Mouse (Mus musculus) neural tube, embryonic 15.5 days (tissue): ENCODE data around the gene Rita1. TPM values are rescaled to one million over a fixed set of nuclear protein-coding genes. Genes with fewer than 3 reads are reported as not detected.

ENCODE experiments used
- ATAC-seq: fragments of 200-750 bp; cut with Nextera tagmentation; 2 replicates; pipeline ENCODE4 v1.8.0; 2017; ENCODE audit warnings: mild to moderate bottlenecking, moderate TSS enrichment, moderate library complexity; ENCODE audit not compliant: low FRiP score
- H3K27ac ChIP-seq: fragments of 300-500 bp; sonication (generic); replicated peaks from 2 replicates; pipeline ENCODE4 v1.5.1; 2015; ENCODE audit warnings: mild to moderate bottlenecking, inconsistent platforms
- H3K27me3 ChIP-seq: fragments of 300-500 bp; sonication (generic); replicated peaks from 2 replicates; pipeline ENCODE4 v1.6.1; 2015; ENCODE audit warnings: inconsistent platforms
- H3K36me3 ChIP-seq: fragments of 300-500 bp; sonication (generic); 2 replicates; pipeline ENCODE4 v1.6.1; 2015; ENCODE audit warnings: inconsistent platforms
- H3K4me1 ChIP-seq: fragments of 300-500 bp; sonication (generic); 2 replicates; pipeline ENCODE4 v1.6.1; 2015; ENCODE audit warnings: inconsistent platforms
- H3K4me2 ChIP-seq: fragments of 300-500 bp; sonication (generic); 2 replicates; pipeline ENCODE4 v1.6.1; 2015; ENCODE audit warnings: inconsistent platforms, mild to moderate bottlenecking, moderate library complexity
- H3K4me3 ChIP-seq: fragments of 300-500 bp; sonication (generic); replicated peaks from 2 replicates; pipeline ENCODE4 v1.5.1; 2015; ENCODE audit warnings: mild to moderate bottlenecking, inconsistent platforms
- H3K9ac ChIP-seq: fragments of 300-500 bp; sonication (generic); replicated peaks from 2 replicates; pipeline ENCODE4 v1.6.1; 2015; ENCODE audit warnings: mild to moderate bottlenecking, inconsistent platforms
- H3K9me3 ChIP-seq: fragments of 300-500 bp; sonication (generic); replicated peaks from 2 replicates; pipeline ENCODE4 v1.6.1; 2016; ENCODE audit warnings: inconsistent platforms
- WGBS: fragments of 180-500 bp; shearing (Covaris S2); methylation state at CpG from one replicate; pipeline ENCODE4 v1.1.7; 2015; ENCODE audit warnings: mixed read lengths; 5-methylcytosine and 5-hydroxymethylcytosine counted together
- polyA plus RNA-seq: library from polyadenylated mRNA; unstranded; fragments of >200 nt; fragmentation: Nextera tagmentation; extraction: Ambion mirVana; gene quantifications from 2 replicates; pipeline ENCODE4 v1.2.1, GENCODE M21; 2015

Gene Rita1
- polyA plus RNA-seq, 1 experiment from 2014 or later, result 34.0 TPM

DNA sequence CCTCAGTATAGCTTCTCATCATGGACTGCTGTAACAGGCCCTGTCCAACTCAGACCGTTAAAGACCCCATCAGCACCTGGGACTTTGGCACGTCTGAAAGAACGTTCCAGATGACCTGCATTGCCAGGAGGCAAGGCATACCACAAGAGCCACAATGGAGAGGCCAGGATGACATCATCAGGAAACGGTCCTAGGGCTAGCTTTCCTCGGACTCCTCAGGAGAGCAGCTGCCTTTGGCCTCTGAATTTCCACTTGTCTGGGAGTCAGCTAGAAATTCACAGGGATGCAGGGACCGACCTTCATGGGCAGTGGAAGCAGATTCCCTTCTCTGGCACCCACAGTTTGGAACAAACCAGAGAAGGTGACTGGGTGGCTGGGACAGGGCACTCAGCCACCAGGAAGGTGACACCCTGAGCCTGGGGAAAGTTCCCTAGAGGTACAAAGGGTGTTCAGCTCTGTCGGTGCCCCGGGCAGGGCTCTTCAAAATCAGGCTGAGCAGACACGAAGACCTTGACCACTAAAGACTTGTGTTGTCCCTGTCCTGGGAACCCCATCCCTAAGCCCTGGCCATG lies 45.6 kb downstream of the Rita1 start:
- peaks cover 89% of the 10 kb centered on the region for H3K4me1 ChIP-seq
- H3K27me3 ChIP-seq, result no peaks in the 10 kb centered on the region
- H3K27ac ChIP-seq, result peak overlapping the region; percentile 92
- ATAC-seq, result peak; percentile 9; the same call in 1 of the 2 replicates
- H3K36me3 ChIP-seq, result no peaks in the 10 kb centered on the region
- no peak overlapping the region for H3K4me3 ChIP-seq
- H3K4me2 ChIP-seq, result peak overlapping the region; percentile 37
- 0 out of 2 replicates have a peak overlapping the region, but pooled peaks have one; percentile 37 for H3K9ac ChIP-seq
- 38% methylated on average over 9 of the region's 9 CpGs for WGBS
- no peaks in the 10 kb centered on the region for H3K9me3 ChIP-seq

DNA sequence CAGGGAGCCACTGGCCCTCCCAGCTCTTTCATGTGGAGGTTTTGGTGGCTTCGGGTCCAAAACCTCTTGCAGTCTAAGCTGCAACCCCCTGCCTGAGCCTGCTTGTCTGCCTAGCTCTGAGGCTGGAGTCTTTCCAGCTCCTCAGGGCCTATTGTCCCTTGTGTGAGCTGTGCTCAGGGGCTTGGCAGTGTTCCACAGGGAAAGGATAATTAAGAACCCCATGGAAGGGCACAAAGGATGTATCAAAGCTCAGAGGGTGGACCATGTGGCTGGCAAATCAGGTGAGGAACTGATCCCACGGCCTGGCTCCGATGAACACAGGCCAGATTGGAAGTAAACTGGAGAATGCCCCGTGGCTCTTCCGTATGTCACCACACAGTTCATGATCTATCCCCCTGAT lies 46.3 kb downstream of the Rita1 start:
- no peak for ATAC-seq
- Histone ChIP-seq H3K36me3 (no peaks in the 10 kb centered on the region), H3K27ac (peak overlapping the region; percentile 92), H3K9ac (0 out of 2 replicates have a peak overlapping the region, but pooled peaks have one; percentile 8), H3K4me3 (no peak overlapping the region), H3K9me3 (no peaks in the 10 kb centered on the region), H3K27me3 (no peaks in the 10 kb centered on the region), H3K4me1 (peaks cover 85% of the 10 kb centered on the region), H3K4me2 (0 out of 2 replicates have a peak overlapping the region, but pooled peaks have one; percentile 5)
- WGBS, result 15% methylated on average over 5 of the region's 5 CpGs

DNA sequence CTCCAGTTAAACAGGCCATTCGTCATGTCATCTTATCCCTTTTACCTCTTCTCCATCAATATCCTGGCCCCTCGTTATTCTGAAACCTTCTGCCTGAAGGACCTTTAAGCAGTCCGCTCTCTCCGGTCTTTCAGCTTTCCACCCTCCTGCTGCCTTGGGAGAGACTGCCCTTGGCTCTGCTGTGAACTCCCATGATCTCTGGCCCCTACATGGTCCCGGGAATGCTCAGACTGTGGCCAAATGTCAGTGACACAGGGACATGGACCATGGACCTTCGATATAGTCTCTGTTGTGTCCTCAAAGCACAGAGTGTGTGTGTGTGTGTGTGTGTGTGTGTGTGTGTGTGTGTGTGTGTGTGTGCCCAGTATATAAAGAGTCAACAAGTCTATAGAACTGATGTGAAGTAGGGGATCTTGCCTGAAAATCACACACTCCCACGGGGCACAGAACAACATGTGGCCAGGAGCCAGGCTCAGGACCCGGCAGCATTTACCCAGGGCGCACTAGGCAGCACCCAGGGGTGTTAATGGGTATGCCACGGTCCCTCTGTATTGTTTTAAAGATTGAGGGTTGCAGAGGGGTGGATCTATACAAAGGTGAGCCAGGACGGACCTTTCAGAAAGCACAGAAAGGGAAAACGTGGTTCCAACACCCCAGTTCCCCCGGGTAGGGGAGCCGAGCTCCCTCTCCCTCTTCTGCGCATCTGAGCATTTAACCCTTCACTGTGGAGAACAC lies 47.1 kb downstream of the Rita1 start:
- peak overlapping the region; percentile 5; the same call in 1 of the 2 replicates for H3K4me2 ChIP-seq
- H3K27ac ChIP-seq, result peak overlapping the region; percentile 92
- H3K9ac ChIP-seq, result 0 out of 2 replicates have a peak overlapping the region, but pooled peaks have one; percentile 23
- H3K4me1 ChIP-seq, result peaks cover 84% of the 10 kb centered on the region
- WGBS, result 25% methylated on average over 15 of the region's 15 CpGs
- H3K4me3 ChIP-seq, result no peak overlapping the region
- no peaks in the 10 kb centered on the region for H3K27me3 ChIP-seq
- H3K36me3 ChIP-seq, result no peaks in the 10 kb centered on the region
- no peak for ATAC-seq
- no peaks in the 10 kb centered on the region for H3K9me3 ChIP-seq

DNA sequence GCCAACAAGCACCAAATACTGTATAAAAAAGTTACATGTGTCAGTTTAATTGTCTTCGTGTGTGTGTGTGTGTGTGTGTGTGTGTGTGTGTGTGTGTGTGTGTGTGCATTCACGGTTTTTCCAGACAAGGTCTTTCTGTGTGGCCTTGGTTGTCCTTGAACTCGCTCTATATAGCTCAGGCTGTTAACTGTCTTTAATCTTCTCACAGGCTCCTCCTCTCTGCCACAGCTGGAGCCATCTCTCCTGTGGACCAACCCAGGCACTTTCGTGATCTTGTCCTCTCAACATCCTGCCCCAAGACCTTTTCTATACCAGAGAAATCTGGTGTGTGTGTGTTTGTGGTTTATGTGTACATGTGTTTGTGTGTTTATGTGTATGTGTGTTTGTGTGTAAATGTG lies 48.5 kb downstream of the Rita1 start:
- 38% methylated on average over 4 of the region's 4 CpGs for WGBS

DNA sequence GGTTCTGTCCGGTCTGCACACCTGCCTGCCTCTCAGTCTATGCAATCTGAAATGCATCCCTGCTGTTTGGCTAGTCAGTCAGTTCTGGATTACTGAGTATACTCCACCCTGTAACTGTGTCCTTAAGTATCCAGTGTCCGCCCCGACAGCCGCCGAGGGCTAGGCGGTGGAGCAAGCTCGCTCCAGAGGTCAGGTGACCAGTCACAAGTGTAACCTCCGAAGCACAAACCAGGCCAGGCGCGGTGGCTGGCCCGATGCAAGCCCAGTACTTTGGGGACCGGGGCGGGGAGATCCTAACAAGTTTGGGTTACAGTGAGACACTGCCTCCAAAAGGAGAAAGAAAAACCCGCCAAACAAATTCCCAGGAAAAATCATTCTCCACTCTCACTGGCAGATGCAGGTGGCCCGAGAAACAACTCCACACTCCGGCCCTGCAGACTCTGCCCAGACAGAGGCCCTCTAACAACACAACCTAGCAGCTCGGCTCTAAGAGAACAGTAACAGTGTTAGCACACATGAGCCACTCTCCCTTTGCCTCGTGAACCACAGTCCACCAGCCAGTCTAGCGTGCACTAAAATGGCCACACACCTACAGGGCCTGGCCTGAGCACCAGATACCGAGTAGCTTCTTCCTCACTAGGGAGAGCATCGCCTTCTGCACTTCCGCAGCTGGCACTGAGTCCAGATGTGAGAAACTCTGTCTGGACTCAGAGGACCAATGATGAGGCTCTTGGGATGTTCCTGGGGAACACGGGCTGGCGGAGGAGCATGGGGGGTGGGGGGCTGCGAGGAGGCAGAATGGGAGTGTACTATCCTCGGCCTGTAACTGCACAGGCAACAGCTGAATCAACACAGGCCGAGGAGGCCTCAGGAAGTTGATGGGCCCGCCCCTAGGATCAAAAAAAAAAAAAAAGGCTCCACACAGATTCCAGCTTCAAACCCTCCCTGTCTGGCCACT lies 49.2 kb downstream of the Rita1 start:
- no peaks in the 10 kb centered on the region for H3K9me3 ChIP-seq
- peak overlapping the region; percentile 92 for H3K27ac ChIP-seq
- 52% methylated on average over 28 of the region's 28 CpGs for WGBS
- no peak overlapping the region for H3K4me2 ChIP-seq
- no peak overlapping the region for H3K9ac ChIP-seq
- H3K27me3 ChIP-seq, result no peaks in the 10 kb centered on the region
- ATAC-seq, result no peak
- H3K36me3 ChIP-seq, result no peaks in the 10 kb centered on the region
- peaks cover 80% of the 10 kb centered on the region for H3K4me1 ChIP-seq
- H3K4me3 ChIP-seq, result no peak overlapping the region

More for the DNA sequence above, 48.5 kb downstream of the Rita1 start:
- Histone ChIP-seq H3K36me3 (no peaks in the 10 kb centered on the region), H3K27ac (peak overlapping the region; percentile 92), H3K4me1 (peaks cover 80% of the 10 kb centered on the region), H3K4me3 (no peak overlapping the region), H3K27me3 (no peaks in the 10 kb centered on the region), H3K9ac (no peak overlapping the region), H3K4me2 (no peak overlapping the region), H3K9me3 (no peaks in the 10 kb centered on the region)
- ATAC-seq, result no peak

DNA sequence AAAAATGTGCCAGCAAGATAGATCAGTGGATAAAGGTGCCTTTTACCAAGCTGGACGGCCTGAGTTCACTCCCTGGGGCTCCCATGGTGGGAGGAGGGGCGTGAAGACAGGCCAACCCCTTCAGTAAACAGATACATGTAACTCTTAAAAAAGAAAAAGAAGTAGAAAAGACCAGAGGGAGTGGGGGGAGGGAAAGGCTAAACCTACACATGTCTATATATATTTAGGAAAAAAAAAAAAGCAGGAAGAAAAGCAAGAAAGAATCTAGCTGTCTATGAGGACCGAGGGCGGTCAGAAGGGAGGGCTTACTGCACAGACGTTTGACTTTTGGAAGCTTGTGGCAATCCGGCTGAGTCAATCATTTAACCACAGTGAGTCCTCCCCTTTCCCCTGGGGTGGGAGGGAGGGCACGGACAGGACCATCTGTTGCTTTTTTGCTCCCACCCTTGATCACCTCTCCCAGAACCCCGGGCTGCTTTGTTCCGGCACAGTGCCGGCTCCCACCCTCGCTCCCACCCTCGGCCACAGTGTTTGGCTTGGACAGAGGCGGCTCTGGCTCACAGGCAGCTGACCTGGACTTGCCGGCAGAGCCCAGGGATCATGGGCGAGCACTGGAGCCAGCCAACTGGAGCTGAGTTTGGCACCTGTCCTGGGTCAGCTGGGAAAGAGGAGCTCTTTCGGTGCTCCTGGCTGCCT lies 51.6 kb downstream of the Rita1 start:
- Histone ChIP-seq H3K27me3 (no peaks in the 10 kb centered on the region), H3K36me3 (peaks cover 7% of the 10 kb centered on the region), H3K4me3 (no peak overlapping the region), H3K9me3 (no peaks in the 10 kb centered on the region), H3K4me2 (peak overlapping the region; percentile 23), H3K27ac (peak overlapping the region; percentile 70), H3K9ac (no peak overlapping the region), H3K4me1 (peaks cover 57% of the 10 kb centered on the region)
- ATAC-seq, result no peak
- 10% methylated on average over 16 of the region's 16 CpGs for WGBS

DNA sequence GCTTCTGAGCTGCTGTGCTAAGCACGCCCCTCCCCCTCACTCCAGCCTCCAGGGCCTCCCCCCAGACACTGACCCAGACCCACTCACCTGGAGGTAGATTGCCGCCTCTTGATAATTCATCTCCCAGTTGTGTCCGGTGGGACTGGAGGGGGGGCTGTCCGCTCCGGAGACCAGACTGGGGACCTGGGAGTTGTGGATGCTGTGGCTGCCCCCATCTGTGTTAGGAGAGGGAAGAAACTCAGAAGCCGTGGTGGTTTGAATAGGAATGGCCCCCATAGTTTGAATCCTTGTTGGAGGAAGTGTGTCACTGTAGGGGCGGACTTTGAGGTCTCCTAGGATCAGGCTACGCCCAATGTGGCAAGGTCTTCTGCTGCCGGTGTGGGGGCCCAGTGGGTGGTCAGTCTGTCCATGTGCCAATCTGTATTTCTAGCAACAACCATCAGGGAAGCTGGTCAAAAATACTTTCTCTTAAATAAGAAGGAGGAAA lies 52.2 kb downstream of the Rita1 start:
- no peak overlapping the region for H3K9ac ChIP-seq
- no peaks in the 10 kb centered on the region for H3K9me3 ChIP-seq
- no peak for ATAC-seq
- WGBS, result 60% methylated on average over 9 of the region's 9 CpGs
- H3K4me3 ChIP-seq, result no peak overlapping the region
- peak overlapping the region; percentile 70 for H3K27ac ChIP-seq
- H3K4me1 ChIP-seq, result peaks cover 51% of the 10 kb centered on the region
- no peaks in the 10 kb centered on the region for H3K27me3 ChIP-seq
- H3K4me2 ChIP-seq, result 0 out of 2 replicates have a peak overlapping the region, but pooled peaks have one; percentile 17
- H3K36me3 ChIP-seq, result peaks cover 10% of the 10 kb centered on the region

DNA sequence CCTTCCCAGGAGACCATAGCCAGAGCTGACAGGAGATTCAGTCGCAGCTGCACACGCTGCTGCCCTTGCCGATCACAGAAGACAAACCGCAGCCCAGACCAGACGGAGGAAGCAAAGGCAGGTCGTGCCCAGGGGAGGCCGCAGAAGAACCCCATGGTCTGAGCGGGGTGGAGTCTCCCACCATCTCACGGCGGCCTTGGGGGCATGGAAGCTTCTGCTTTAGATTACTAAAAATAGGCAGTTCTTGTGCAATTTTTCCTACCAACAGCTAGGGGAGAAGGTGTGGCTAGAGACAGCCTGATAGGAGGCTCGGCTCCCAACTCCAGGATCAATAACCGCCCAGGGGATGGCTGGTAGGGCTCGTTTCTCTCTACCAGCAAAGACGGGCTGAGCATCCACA lies 53.6 kb downstream of the Rita1 start:
- no peak overlapping the region for H3K4me2 ChIP-seq
- no peak overlapping the region for H3K9ac ChIP-seq
- 71% methylated on average over 14 of the region's 14 CpGs for WGBS
- peaks cover 18% of the 10 kb centered on the region for H3K36me3 ChIP-seq
- H3K9me3 ChIP-seq, result no peaks in the 10 kb centered on the region
- H3K27me3 ChIP-seq, result no peaks in the 10 kb centered on the region
- H3K4me1 ChIP-seq, result peaks cover 40% of the 10 kb centered on the region
- no peak for ATAC-seq
- H3K4me3 ChIP-seq, result no peak overlapping the region
- H3K27ac ChIP-seq, result 0 out of 2 replicates have a peak overlapping the region, but pooled peaks have one; percentile 9

DNA sequence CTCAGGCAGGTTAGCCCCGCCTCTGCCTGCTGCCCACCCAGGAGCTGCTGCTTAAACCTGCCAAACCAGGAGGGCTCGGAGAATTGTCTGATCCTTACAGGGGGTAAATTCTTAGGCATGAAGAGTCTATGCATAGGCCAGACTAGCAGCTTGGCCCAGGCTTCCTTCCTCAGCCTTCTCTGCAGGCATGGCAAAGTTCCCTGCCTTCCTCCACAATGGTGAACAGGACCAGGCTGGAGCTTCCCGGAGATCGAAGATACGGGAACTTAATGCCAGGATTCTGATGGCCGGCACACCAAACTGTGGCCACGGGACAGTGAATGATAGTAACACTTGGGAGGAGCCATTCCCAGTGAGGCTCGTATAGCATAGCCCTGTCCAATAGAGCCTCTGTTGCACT lies 54.3 kb downstream of the Rita1 start:
- Histone ChIP-seq H3K27me3 (no peaks in the 10 kb centered on the region), H3K4me3 (no peak overlapping the region), H3K4me2 (no peak overlapping the region), H3K4me1 (peaks cover 33% of the 10 kb centered on the region), H3K27ac (no peak overlapping the region), H3K9me3 (no peaks in the 10 kb centered on the region), H3K36me3 (peaks cover 26% of the 10 kb centered on the region), H3K9ac (no peak overlapping the region)
- WGBS, result 73% methylated on average over 8 of the region's 8 CpGs
- ATAC-seq, result no peak

DNA sequence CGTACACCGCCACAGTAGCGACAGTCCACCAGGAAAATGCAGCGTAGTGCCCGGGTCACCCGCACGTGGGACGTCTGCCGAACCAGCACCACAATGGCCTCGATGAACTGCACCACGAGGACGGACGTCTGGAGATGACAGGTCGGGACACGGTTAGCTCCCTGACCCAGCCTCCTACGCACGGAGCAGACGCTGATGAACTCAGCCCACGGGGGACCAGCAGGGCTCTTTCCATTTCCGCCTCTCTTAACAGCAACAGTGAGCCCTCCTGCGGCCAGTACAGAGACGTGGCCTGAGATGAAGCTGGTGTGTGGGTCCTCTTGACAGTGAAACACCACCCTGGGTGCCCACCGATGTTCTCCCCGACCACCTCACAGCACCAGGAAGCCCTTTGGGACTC lies 56.5 kb downstream of the Rita1 start:
- Histone ChIP-seq H3K36me3 (peaks cover 32% of the 10 kb centered on the region), H3K27me3 (no peaks in the 10 kb centered on the region), H3K4me2 (no peak overlapping the region), H3K4me1 (peaks cover 24% of the 10 kb centered on the region), H3K9me3 (no peaks in the 10 kb centered on the region), H3K9ac (no peak overlapping the region), H3K4me3 (no peak overlapping the region), H3K27ac (no peak overlapping the region)
- WGBS, result 85% methylated on average over 24 of the region's 24 CpGs
- no peak for ATAC-seq

DNA sequence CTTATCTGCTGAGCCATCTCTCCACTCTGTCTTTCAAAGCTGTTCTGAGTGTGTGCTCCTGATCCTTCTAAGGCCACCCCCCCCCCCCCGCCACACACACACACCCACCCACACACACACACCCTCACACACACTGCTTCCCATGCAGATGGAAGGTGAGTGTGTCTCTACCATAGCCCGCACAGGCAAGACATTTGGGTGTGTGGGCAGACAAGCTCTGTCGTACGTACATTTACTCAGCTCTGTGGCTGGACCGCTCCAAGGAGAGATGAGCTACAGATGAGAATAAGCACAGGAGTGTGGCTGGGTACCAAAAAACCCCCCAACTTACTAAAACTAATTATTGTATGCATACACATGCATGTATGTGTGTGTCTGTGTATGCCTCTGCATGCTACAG lies 61.7 kb downstream of the Rita1 start:
- no peak overlapping the region for H3K4me3 ChIP-seq
- no peak overlapping the region for H3K27ac ChIP-seq
- peaks cover 24% of the 10 kb centered on the region for H3K36me3 ChIP-seq
- H3K9ac ChIP-seq, result no peak overlapping the region
- no peak for ATAC-seq
- no peak overlapping the region for H3K4me2 ChIP-seq
- H3K27me3 ChIP-seq, result no peaks in the 10 kb centered on the region
- no peaks in the 10 kb centered on the region for H3K9me3 ChIP-seq
- H3K4me1 ChIP-seq, result no peaks in the 10 kb centered on the region
- WGBS, result over 99% methylated on average over 5 of the region's 5 CpGs
